Mouse (Mus musculus) liver, adult 2 months (tissue): Measurements from ENCODE around the gene Srsf2. TPM values are rescaled to one million over a fixed set of nuclear protein-coding genes. Genes with fewer than 3 reads are reported as not detected.

ENCODE experiments used
- DNase-seq: peaks from one replicate; pipeline ENCODE4 v3.0.0-alpha.2; 2011; ENCODE audit warnings: low read depth, low spot score; ENCODE audit errors: extremely low read depth
- H3K27ac ChIP-seq: fragments of 200-500 bp; replicated peaks from 2 replicates; pipeline ENCODE4 v1.5.1; 2012; ENCODE audit warnings: low read depth, mild to moderate bottlenecking, control low read depth, inconsistent platforms, low read length; ENCODE audit not compliant: insufficient read depth
- H3K27me3 ChIP-seq: fragments of 200-500 bp; 2 replicates; pipeline ENCODE4 v1.6.1; 2012; ENCODE audit warnings: mild to moderate bottlenecking, moderate library complexity, low read length, inconsistent platforms; ENCODE audit not compliant: control insufficient read depth, insufficient read depth
- H3K36me3 ChIP-seq: fragments of 200-500 bp; 2 replicates; pipeline ENCODE4 v1.6.1; 2012; ENCODE audit warnings: low read length, inconsistent platforms; ENCODE audit not compliant: control insufficient read depth, insufficient read depth
- H3K4me1 ChIP-seq: fragments of 200-500 bp; 2 replicates; pipeline ENCODE4 v1.6.1; 2011; ENCODE audit warnings: low read length; ENCODE audit not compliant: control insufficient read depth, insufficient read depth
- H3K4me3 ChIP-seq: fragments of 200-500 bp; 2 replicates; pipeline ENCODE4 v1.5.1; 2011; ENCODE audit warnings: low read depth, mild to moderate bottlenecking, control low read depth, low read length, moderate library complexity; ENCODE audit not compliant: insufficient read depth
- H3K79me2 ChIP-seq: fragments of 200-500 bp; 2 replicates; pipeline ENCODE4 v1.6.1; 2012; ENCODE audit warnings: inconsistent platforms, mild to moderate bottlenecking, low read length, moderate library complexity; ENCODE audit not compliant: control insufficient read depth, insufficient read depth
- H3K9ac ChIP-seq: fragments of 200-500 bp; 2 replicates; pipeline ENCODE4 v1.6.1; 2012; ENCODE audit warnings: low read depth, mild to moderate bottlenecking, control low read depth, inconsistent platforms, low read length
- CTCF ChIP-seq: fragments of 200-500 bp; IDR thresholded peaks from 2 replicates; pipeline ENCODE4 v1.5.1; 2011; ENCODE audit warnings: low read depth, low read length, control low read depth
- POLR2A ChIP-seq: fragments of 200-500 bp; IDR thresholded peaks from 2 replicates; pipeline ENCODE4 v1.6.1; 2011; ENCODE audit warnings: low read length, control low read depth; ENCODE audit not compliant: insufficient read depth; ENCODE audit errors: extremely low read depth
- WGBS: fragments of 180-500 bp; shearing (Covaris S2); methylation state at CpG from one replicate; pipeline ENCODE4 v1.1.7; 2018; 5-methylcytosine and 5-hydroxymethylcytosine counted together
- polyA plus RNA-seq: library from polyadenylated mRNA; depleted of rRNA; stranded (reverse); fragments of >200 nt; gene quantifications from 2 replicates; pipeline ENCODE4 v1.2.3, GENCODE M21; 2012
- total RNA-seq: library from RNA; depleted of rRNA; stranded (reverse); fragments of >200 nt; gene quantifications from 2 replicates; pipeline ENCODE4 v1.2.3, GENCODE M21; 2014

Gene Srsf2
- total and polyA plus RNA-seq, 2 experiments: 50.6 to 250 TPM

DNA sequence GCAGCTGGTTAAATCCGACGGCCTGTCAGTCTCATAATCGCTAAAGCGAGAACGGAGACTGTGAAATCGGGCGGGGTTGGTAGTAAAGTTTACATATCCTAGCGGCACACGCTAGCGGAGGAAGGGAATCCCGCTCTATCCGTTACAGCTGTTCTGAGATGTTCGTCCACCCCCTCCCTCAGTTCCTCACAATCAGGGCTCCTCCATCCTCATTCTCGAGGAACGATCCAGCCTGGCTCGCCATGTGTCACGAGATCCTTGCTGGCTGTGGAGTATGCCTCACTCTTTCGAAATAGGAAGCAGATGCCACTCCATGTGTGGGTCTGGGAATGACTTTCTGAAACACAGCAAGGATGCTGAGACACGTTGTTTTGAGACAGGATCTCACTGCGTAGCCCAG lies 21.1 kb upstream of the Srsf2 start:
- no peak overlapping the region for H3K9ac ChIP-seq
- TF ChIP-seq POLR2A: no peak
- no peak for TF ChIP-seq CTCF
- H3K27me3 ChIP-seq: no peaks in the 10 kb centered on the region
- H3K27ac ChIP-seq: no peak overlapping the region
- 96% methylated on average over 20 of the region's 20 CpGs for WGBS
- H3K79me2 ChIP-seq: no peaks in the 10 kb centered on the region
- no peaks in the 10 kb centered on the region for H3K4me1 ChIP-seq
- H3K4me3 ChIP-seq: no peak overlapping the region
- H3K36me3 ChIP-seq: peaks cover 35% of the 10 kb centered on the region
- no peak for DNase-seq

DNA sequence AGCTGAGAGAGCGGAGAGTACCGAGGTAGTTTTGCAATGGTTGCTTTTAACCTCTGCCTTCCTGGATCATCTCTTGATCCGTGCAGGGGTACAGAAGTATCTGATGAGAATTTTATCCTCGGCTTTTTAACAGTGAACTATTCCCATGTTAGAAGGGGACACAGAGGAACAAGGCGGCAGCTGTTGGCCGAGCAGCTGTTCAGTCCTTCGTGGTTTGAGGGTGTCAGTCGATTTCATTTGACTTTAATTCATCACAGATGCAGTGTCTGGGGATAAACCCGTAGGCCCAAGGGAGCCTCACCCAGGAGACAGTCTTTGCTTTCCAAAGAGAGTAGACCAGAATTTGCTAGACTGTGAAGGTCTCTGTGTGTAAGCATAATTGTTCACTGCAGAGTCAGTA lies 18.6 kb upstream of the Srsf2 start:
- H3K36me3 ChIP-seq: peaks cover 41% of the 10 kb centered on the region
- H3K4me3 ChIP-seq: no peak overlapping the region
- H3K79me2 ChIP-seq: no peaks in the 10 kb centered on the region
- WGBS: 92% methylated on average over 9 of the region's 9 CpGs
- no peak for DNase-seq
- TF ChIP-seq POLR2A (no peak), CTCF (no peak)
- no peaks in the 10 kb centered on the region for H3K27me3 ChIP-seq
- no peak overlapping the region for H3K9ac ChIP-seq
- no peak overlapping the region for H3K27ac ChIP-seq
- no peaks in the 10 kb centered on the region for H3K4me1 ChIP-seq

DNA sequence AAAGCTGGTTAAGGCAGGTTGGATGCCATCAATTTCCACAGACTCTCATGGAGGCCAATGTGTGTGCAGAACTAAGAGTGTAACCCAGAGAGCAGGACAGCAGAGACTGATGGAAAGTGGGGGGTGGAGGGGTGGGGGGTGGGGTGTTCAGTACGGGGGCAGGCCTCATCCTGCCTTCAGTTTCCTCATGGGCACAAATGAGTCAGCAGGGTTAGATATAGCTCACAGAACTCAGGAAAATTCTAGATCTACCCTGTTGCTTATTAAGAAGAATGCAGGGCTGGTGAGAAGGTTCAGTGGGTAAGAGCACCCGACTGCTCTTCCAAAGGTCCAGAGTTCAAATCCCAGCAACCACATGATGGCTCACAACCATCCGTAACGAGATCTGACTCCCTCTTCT lies 16.7 kb upstream of the Srsf2 start:
- peaks cover 55% of the 10 kb centered on the region for H3K36me3 ChIP-seq
- 86% methylated on average over 4 of the region's 4 CpGs for WGBS
- H3K4me3 ChIP-seq: no peak overlapping the region
- no peak for TF ChIP-seq CTCF
- no peak for TF ChIP-seq POLR2A
- no peak overlapping the region for H3K27ac ChIP-seq
- no peak for DNase-seq
- no peaks in the 10 kb centered on the region for H3K27me3 ChIP-seq
- no peaks in the 10 kb centered on the region for H3K79me2 ChIP-seq
- no peaks in the 10 kb centered on the region for H3K4me1 ChIP-seq
- H3K9ac ChIP-seq: no peak overlapping the region

DNA sequence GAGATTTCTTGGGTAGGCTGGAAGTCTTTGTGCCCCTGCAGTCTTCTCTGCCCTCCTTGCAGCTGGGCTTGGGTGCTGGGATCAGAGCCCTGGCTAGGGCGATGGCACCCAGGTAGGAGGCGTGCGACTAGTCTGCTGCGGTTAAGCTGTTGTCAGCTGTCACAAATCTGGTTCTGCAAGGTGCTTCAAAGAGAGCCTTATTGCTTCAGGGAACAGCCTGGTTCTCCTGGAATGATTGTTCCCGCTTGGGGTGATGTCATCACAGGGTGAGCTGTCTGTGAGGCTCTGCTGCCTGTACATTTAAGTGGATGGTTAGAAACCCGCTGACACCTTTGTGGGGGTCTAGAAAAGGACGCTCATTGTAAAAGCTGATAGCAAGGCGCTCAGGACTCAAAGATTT lies 16.3 kb upstream of the Srsf2 start:
- Histone ChIP-seq H3K27ac (no peak overlapping the region), H3K4me1 (no peaks in the 10 kb centered on the region), H3K79me2 (no peaks in the 10 kb centered on the region), H3K27me3 (no peaks in the 10 kb centered on the region), H3K4me3 (no peak overlapping the region), H3K36me3 (peaks cover 52% of the 10 kb centered on the region), H3K9ac (no peak overlapping the region)
- TF ChIP-seq CTCF (no peak), POLR2A (no peak)
- WGBS: 96% methylated on average over 8 of the region's 8 CpGs
- DNase-seq: no peak

DNA sequence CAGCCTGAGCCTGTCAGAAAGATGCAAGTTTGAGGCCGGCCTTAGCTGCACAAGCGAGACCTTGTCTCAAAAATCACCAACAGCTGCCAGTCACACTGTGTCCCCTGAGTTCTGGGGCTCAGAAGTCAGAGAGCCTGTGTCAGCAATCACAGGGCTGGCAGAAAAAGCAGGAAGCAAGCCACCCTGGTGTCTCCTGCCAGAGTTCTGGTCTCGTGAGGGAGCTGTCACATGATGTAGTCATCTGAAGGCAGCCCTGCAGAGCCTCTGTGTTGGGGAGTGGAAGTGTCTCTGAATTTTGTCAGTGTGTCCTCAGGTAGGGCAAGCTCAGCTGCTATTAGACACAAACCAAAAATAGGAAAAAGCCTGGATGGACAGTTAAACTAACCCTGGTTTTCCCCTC lies 15.2 kb upstream of the Srsf2 start:
- Histone ChIP-seq H3K4me3 (no peak overlapping the region), H3K4me1 (no peaks in the 10 kb centered on the region), H3K36me3 (peaks cover 49% of the 10 kb centered on the region), H3K79me2 (no peaks in the 10 kb centered on the region), H3K9ac (no peak overlapping the region), H3K27ac (no peak overlapping the region), H3K27me3 (no peaks in the 10 kb centered on the region)
- DNase-seq: peak; percentile 41
- 71% methylated on average over 3 of the region's 3 CpGs for WGBS
- TF ChIP-seq CTCF (no peak), POLR2A (no peak)

DNA sequence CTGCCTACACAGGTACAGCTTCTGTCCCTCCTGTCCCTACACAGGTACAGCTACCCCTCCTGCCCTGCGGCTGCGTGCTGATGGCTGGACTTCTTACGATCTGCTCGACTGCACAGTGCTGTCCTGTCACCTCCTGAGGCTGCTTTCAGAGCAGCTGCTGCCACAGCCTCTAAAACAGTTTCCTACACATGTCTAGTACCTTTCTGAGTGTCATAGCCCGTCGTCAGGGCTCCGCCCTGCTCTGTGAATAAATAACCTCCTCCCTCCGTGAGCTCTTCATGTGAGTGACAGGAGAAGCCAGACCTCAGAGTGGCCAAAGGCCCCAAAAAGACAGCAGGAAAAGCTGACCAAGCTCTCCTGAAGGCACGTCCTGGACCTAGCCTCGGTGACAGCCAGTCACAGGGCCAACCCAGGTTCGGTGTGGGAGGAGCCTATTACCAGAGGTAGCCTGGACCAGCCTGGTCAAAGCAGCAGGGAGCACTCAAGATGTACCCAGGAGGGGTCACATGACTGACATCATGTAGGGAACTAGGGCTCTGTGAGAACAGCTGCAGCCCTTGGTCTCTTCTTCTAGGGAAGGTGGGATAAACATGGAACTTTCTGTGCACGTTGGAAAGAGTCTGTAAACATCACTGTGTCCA lies 13.2 kb upstream of the Srsf2 start:
- DNase-seq: no peak
- H3K36me3 ChIP-seq: peaks cover 52% of the 10 kb centered on the region
- H3K27ac ChIP-seq: no peak overlapping the region
- 81% methylated on average over 12 of the region's 12 CpGs for WGBS
- TF ChIP-seq POLR2A (no peak), CTCF (no peak)
- no peaks in the 10 kb centered on the region for H3K79me2 ChIP-seq
- no peak overlapping the region for H3K9ac ChIP-seq
- no peaks in the 10 kb centered on the region for H3K27me3 ChIP-seq
- no peak overlapping the region for H3K4me3 ChIP-seq
- no peaks in the 10 kb centered on the region for H3K4me1 ChIP-seq
